Mouse (Mus musculus): ENCODE data around the gene Fez1. TPM values are rescaled to one million over a fixed set of nuclear protein-coding genes. Genes with fewer than 3 reads are reported as not detected.

The Fez1 gene
- polyA plus RNA-seq, 1 experiment, result 330 TPM

DNA sequence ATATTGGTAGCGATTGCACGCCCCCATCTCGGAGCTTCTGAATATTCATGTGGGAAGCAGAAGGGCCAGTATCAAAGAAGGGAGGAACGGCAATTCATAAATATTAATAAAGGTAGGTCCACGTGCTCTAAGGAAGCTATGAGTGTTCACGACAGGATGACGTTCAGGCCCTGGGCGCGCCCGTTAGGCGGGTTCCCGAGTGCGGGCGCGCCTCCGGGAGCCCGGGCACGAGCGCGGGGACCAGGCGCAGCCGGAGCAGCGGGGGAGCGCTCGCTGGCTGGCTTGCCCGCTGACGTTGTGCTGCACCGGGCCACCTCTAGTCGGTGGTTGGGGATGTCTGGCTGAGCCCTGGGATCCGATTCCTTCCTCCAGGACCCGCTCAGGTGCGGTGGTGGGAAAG, 10.9 kb downstream of the Fez1 start:
- peak overlapping the region; percentile 71 for H3K4me3 ChIP-seq (ENCODE audit: insufficient read depth, low read length)
- H3K27ac ChIP-seq (ENCODE audit: insufficient read depth, low read length), result peak overlapping the region; percentile 20
- TF ChIP-seq CTCF (IDR thresholded peaks at IDR 0.05; ENCODE audit: extremely low read depth, insufficient read depth, low read length), result no peak
- TF ChIP-seq POLR2A (IDR thresholded peaks at IDR 0.05; ENCODE audit: extremely low read depth, insufficient read depth, low read length), result peak; percentile 89
- peaks cover 4% of the 10 kb centered on the region for H3K4me1 ChIP-seq (ENCODE audit: control insufficient read depth, insufficient read depth, low read length)

DNA sequence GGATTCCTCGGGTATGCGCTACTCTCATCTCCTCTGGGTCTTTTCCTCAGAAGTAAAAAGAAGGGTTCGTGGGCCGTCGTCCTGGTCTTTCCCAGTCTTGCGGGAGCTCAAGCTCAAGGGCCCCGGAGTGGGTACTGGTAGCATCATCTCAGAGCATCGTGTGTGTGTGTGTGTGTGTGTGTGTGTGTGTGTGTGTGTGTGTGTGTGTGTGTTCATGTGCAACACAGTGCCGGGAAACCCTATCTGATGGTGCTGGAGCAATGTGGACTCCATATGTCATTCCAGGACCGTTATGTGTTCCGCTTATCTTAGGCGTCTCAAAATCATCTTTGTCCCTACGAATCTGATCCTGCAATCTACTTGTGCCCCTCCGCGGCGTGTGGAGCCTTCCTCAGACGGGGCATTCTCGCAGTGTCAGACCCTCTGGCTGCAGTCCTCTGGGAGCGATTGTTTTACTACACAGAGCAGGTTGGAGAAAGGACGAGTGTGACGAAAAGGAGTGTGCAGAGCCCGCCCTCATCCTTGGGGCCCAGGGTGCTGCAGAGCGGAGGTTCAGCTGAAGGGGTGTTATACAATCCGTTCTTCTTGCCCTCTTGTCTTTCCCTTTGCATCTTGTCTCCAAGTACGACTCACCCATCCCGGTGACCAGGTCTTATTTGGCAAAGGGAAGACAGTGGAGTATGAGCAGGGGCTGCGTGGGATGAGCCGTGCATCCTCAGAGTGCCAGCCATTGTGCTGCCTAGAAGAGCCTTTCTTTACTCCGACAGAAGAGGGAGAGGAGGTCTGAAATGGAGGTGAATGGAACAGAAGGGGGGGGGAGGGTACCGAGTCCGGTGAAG, 11.6 kb downstream of the Fez1 start:
- peak overlapping the region; percentile 71 for H3K4me3 ChIP-seq (ENCODE audit: insufficient read depth, low read length)
- peak overlapping the region; percentile 54 for H3K27ac ChIP-seq (ENCODE audit: insufficient read depth, low read length)
- TF ChIP-seq CTCF (IDR thresholded peaks at IDR 0.05; ENCODE audit: extremely low read depth, insufficient read depth, low read length) (no peak), POLR2A (IDR thresholded peaks at IDR 0.05; ENCODE audit: extremely low read depth, insufficient read depth, low read length) (peak; percentile 27; the same call in 1 of the 2 replicates)
- H3K4me1 ChIP-seq (ENCODE audit: control insufficient read depth, insufficient read depth, low read length), result peaks cover 4% of the 10 kb centered on the region

DNA sequence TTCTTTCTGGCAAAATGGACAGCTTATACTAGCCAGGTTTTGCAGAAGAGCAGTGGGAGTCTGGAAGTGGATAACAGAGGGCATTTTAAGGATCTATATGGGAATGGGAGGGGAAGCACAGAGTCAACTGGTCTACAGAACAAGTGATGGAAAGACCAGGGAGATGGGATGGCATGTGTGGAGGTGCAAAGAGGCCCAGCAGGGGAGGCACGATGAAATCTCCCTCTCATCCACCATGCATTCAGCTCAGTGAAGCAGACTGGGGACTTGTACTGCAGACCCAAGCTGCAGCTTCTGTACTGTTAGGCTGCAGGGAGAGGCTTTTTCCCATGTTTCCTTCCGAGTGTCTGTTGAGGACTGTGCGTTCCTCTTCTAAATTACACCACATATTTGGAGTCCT, 12.2 kb downstream of the Fez1 start:
- Histone ChIP-seq H3K27ac (ENCODE audit: insufficient read depth, low read length) (no peak overlapping the region; the same call in 1 of the 2 replicates), H3K4me1 (ENCODE audit: control insufficient read depth, insufficient read depth, low read length) (peaks cover 4% of the 10 kb centered on the region), H3K4me3 (ENCODE audit: insufficient read depth, low read length) (peak overlapping the region; percentile 71)
- TF ChIP-seq CTCF (IDR thresholded peaks at IDR 0.05; ENCODE audit: extremely low read depth, insufficient read depth, low read length) (no peak), POLR2A (IDR thresholded peaks at IDR 0.05; ENCODE audit: extremely low read depth, insufficient read depth, low read length) (no peak)

DNA sequence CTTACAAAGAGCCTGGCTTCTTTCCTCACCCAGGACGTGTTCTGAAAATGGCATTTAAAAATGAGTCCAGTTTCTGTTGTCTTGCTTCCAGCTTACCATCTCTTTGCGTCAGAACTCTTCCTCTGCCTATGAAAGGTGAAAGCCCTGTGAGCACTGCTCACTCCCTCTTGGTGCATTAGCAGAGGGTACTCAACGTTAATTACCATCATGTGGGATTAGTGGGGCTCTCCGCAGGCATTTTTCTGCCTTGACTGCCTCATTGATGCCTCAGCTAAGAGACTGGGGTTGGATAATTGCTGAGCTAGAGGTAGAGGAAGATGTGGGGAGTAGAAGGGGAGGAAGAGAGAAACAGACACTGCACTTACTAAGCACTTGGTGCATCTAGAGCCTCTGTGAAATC, 24.7 kb downstream of the Fez1 start:
- Histone ChIP-seq H3K4me3 (ENCODE audit: insufficient read depth, low read length) (no peak overlapping the region), H3K4me1 (ENCODE audit: control insufficient read depth, insufficient read depth, low read length) (peaks cover 7% of the 10 kb centered on the region; the same call in 1 of the 2 replicates), H3K27ac (ENCODE audit: insufficient read depth, low read length) (0 out of 2 replicates have a peak overlapping the region, but pooled peaks have one; percentile 50)
- no peak for TF ChIP-seq CTCF (IDR thresholded peaks at IDR 0.05; ENCODE audit: extremely low read depth, insufficient read depth, low read length)
- TF ChIP-seq POLR2A (IDR thresholded peaks at IDR 0.05; ENCODE audit: extremely low read depth, insufficient read depth, low read length), result no peak

DNA sequence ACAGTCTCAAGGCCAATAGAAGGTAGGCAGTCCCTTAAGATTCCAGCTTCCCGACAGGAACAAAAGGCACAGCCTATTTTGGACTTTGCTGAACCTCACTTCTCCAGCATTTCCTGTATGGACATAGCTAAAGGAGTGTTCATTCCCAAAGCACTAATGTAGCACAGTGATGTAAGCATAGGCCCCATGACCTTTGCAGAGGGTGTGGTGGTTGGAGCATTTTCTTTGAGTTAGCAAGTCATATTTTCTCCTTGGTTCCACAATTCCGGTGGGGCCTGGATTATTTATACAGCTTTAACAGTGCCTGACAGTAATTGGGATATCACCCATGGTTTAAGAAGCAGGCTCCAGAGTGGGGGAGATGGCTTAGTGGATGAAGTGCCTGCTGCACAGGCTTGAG, 27.0 kb downstream of the Fez1 start:
- H3K4me3 ChIP-seq (ENCODE audit: insufficient read depth, low read length), result no peak overlapping the region
- TF ChIP-seq CTCF (IDR thresholded peaks at IDR 0.05; ENCODE audit: extremely low read depth, insufficient read depth, low read length), result no peak
- TF ChIP-seq POLR2A (IDR thresholded peaks at IDR 0.05; ENCODE audit: extremely low read depth, insufficient read depth, low read length), result no peak
- H3K27ac ChIP-seq (ENCODE audit: insufficient read depth, low read length), result no peak overlapping the region
- H3K4me1 ChIP-seq (ENCODE audit: control insufficient read depth, insufficient read depth, low read length), result peaks cover 4% of the 10 kb centered on the region; the same call in 1 of the 2 replicates

DNA sequence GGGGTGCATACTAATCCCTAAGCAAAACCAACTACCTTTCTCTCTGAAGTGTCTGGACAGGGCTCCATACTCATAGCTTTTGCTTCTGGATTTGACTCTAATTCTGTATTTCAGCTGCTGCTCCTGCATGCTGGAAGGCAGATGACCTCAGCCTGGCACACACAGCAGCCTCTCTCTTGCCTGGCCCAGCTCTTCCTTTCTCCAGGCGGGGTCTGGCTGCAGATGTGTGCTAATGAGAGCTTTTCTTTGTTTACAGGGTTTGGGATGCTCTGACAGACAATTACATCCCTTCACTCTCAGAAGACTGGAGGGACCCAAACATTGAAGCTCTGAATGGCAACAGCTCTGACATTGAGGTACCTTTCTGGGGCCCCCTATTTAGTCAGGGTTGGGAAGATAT, 28.4 kb downstream of the Fez1 start:
- Histone ChIP-seq H3K27ac (ENCODE audit: insufficient read depth, low read length) (peak overlapping the region; percentile 65), H3K4me3 (ENCODE audit: insufficient read depth, low read length) (no peak overlapping the region), H3K4me1 (ENCODE audit: control insufficient read depth, insufficient read depth, low read length) (peaks cover 4% of the 10 kb centered on the region; the same call in 1 of the 2 replicates)
- no peak for TF ChIP-seq POLR2A (IDR thresholded peaks at IDR 0.05; ENCODE audit: extremely low read depth, insufficient read depth, low read length)
- no peak for TF ChIP-seq CTCF (IDR thresholded peaks at IDR 0.05; ENCODE audit: extremely low read depth, insufficient read depth, low read length)

GRCm38 (mm10) chr9:36852175-36852574, 30.5 kb downstream of the Fez1 start:
- no peak for TF ChIP-seq POLR2A (IDR thresholded peaks at IDR 0.05; ENCODE audit: extremely low read depth, insufficient read depth, low read length)
- no peak for TF ChIP-seq CTCF (IDR thresholded peaks at IDR 0.05; ENCODE audit: extremely low read depth, insufficient read depth, low read length)
- Histone ChIP-seq H3K4me1 (ENCODE audit: control insufficient read depth, insufficient read depth, low read length) (peaks cover 3% of the 10 kb centered on the region; the same call in 1 of the 2 replicates), H3K4me3 (ENCODE audit: insufficient read depth, low read length) (no peak overlapping the region), H3K27ac (ENCODE audit: insufficient read depth, low read length) (no peak overlapping the region)

DNA sequence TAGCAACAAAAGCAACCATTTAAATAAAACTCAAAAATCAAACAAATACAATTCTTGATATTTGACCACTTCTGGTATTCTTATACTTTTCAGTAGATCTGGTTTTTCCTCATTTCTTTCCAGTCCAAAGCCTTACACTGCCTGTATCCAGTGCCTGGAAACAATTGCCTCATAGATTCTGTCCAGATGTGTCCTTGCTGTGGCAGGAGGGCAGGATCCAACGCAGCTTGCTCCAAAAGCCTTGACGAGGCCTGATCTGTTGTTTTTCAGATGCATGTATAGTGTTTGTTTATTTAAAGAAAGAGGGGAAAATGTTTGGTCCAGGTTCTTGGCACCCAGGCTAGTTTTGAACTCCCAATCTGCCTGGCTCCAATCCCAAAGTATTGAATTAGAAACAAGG, 34.7 kb downstream of the Fez1 start:
- no peak overlapping the region for H3K27ac ChIP-seq (ENCODE audit: insufficient read depth, low read length)
- TF ChIP-seq CTCF (IDR thresholded peaks at IDR 0.05; ENCODE audit: extremely low read depth, insufficient read depth, low read length) (no peak), POLR2A (IDR thresholded peaks at IDR 0.05; ENCODE audit: extremely low read depth, insufficient read depth, low read length) (no peak)
- H3K4me1 ChIP-seq (ENCODE audit: control insufficient read depth, insufficient read depth, low read length), result peaks cover 4% of the 10 kb centered on the region

GRCm38 (mm10) chr9:36857476-36858117, 35.9 kb downstream of the Fez1 start:
- TF ChIP-seq POLR2A (IDR thresholded peaks at IDR 0.05; ENCODE audit: extremely low read depth, insufficient read depth, low read length), result no peak
- no peak for TF ChIP-seq CTCF (IDR thresholded peaks at IDR 0.05; ENCODE audit: extremely low read depth, insufficient read depth, low read length)
- Histone ChIP-seq H3K4me1 (ENCODE audit: control insufficient read depth, insufficient read depth, low read length) (peaks cover 4% of the 10 kb centered on the region), H3K27ac (ENCODE audit: insufficient read depth, low read length) (peak overlapping the region; percentile 8), H3K4me3 (ENCODE audit: insufficient read depth, low read length) (no peak overlapping the region)

More for the DNA sequence above, 34.7 kb downstream of the Fez1 start:
- no peak overlapping the region for H3K4me3 ChIP-seq (ENCODE audit: insufficient read depth, low read length)

All from cortical plate, adult 2 months (tissue).